Mouse (Mus musculus): Measurements from ENCODE around the gene Dpp6. TPM values are rescaled to one million over a fixed set of nuclear protein-coding genes. Genes with fewer than 3 reads are reported as not detected.
A peak's percentile ranks its signal among the peaks of the same experiment; 100 is the strongest.
"Not testable (repeated sequence)": the region's sequence is repeated elsewhere in the genome, so short reads cannot be mapped to it uniquely, and the experiment has no call there.

Dpp6 gene
- total RNA-seq, 4 experiments from 2014 or later, result 0.13 to 0.40 (median 0.24) TPM

- no peak for DNase-seq (ENCODE audit: low spot score in 2 of 2)
Observed at GRCm38 (mm10) chr5:27456981-27457380, 640.0 kb downstream of the Dpp6 start.

GRCm38 (mm10) chr5:27457686-27458085 lies 640.7 kb downstream of the Dpp6 start:
- DNase-seq (ENCODE audit: low spot score in 2 of 2), result no peak

GRCm38 (mm10) chr5:27474964-27475465 lies 658.0 kb downstream of the Dpp6 start:
- no peak for DNase-seq (ENCODE audit: low spot score in 2 of 2)

- no peak for DNase-seq (ENCODE audit: low spot score in 2 of 2)
Observed at GRCm38 (mm10) chr5:27481706-27482105, 664.7 kb downstream of the Dpp6 start.

- no peak for DNase-seq (ENCODE audit: low spot score in 2 of 2)
Observed at GRCm38 (mm10) chr5:27486138-27486537, 669.1 kb downstream of the Dpp6 start.

GRCm38 (mm10) chr5:27490942-27491341 lies 673.9 kb downstream of the Dpp6 start:
- no peak for DNase-seq (ENCODE audit: low spot score in 2 of 2)

GRCm38 (mm10) chr5:27501338-27501737 lies 684.3 kb downstream of the Dpp6 start, which contains the start of gene Speer4b:
TSS of gene Speer4b (minus strand) at chr5:27501438.
- DNase-seq (ENCODE audit: low spot score in 2 of 2), result not testable (repeated sequence)

- DNase-seq (ENCODE audit: low spot score in 2 of 2), result no peak
Observed at GRCm38 (mm10) chr5:27518716-27519115, 701.7 kb downstream of the Dpp6 start.

GRCm38 (mm10) chr5:27526906-27527305 lies 709.9 kb downstream of the Dpp6 start:
- no peak for DNase-seq (ENCODE audit: low spot score in 2 of 2)

GRCm38 (mm10) chr5:27544816-27545270 lies 727.8 kb downstream of the Dpp6 start:
- no peak for DNase-seq (ENCODE audit: low spot score in 2 of 2)

- no peak for DNase-seq (ENCODE audit: low spot score in 2 of 2)
Observed at GRCm38 (mm10) chr5:27549291-27549690, 732.3 kb downstream of the Dpp6 start.

- DNase-seq (ENCODE audit: low spot score in 2 of 2), result no peak
Observed at GRCm38 (mm10) chr5:27565700-27566099, 748.7 kb downstream of the Dpp6 start.

GRCm38 (mm10) chr5:27587970-27588758 lies 771.2 kb downstream of the Dpp6 start:
- DNase-seq (ENCODE audit: low spot score in 2 of 2), result no peak

- DNase-seq (ENCODE audit: low spot score in 2 of 2), result no peak
Observed at GRCm38 (mm10) chr5:27604132-27604531, 787.1 kb downstream of the Dpp6 start.

GRCm38 (mm10) chr5:27615769-27616168 lies 798.8 kb downstream of the Dpp6 start:
- no peak for DNase-seq (ENCODE audit: low spot score in 2 of 2)

GRCm38 (mm10) chr5:27621811-27622210 lies 804.8 kb downstream of the Dpp6 start:
- no peak for DNase-seq (ENCODE audit: low spot score in 2 of 2)

GRCm38 (mm10) chr5:27623876-27624275 lies 806.9 kb downstream of the Dpp6 start:
- peak in 1 of 2 experiments; percentile 5 for DNase-seq (ENCODE audit: low spot score in 2 of 2)

GRCm38 (mm10) chr5:27632151-27632550 lies 815.1 kb downstream of the Dpp6 start:
- DNase-seq (ENCODE audit: low spot score in 2 of 2), result no peak

- DNase-seq (ENCODE audit: low spot score in 2 of 2), result no peak
Observed at GRCm38 (mm10) chr5:27635941-27636340, 818.9 kb downstream of the Dpp6 start.

- DNase-seq (ENCODE audit: low spot score in 2 of 2), result no peak
Observed at GRCm38 (mm10) chr5:27641876-27642275, 824.9 kb downstream of the Dpp6 start.

GRCm38 (mm10) chr5:27651879-27652814 lies 835.1 kb downstream of the Dpp6 start:
- no peak for DNase-seq (ENCODE audit: low spot score in 2 of 2)

GRCm38 (mm10) chr5:27656101-27656500 lies 839.1 kb downstream of the Dpp6 start:
- DNase-seq (ENCODE audit: low spot score in 2 of 2), result no peak
